Mouse (Mus musculus) lung, postnatal 0 days (tissue): ENCODE measurements at regions not wholly inside any gene's neighbourhood (a gene's known extent, or its start where the extent isn't known, plus 50 kb on each side); places are given as distances from the start of the nearest gene placed in this dataset.

Experiments
- CTCF ChIP-seq: IDR thresholded peaks from 2 replicates; pipeline ENCODE4 v1.5.1; 2016; ENCODE audit warnings: antibody characterized with exemption, mild to moderate bottlenecking
- EP300 ChIP-seq: IDR thresholded peaks from 2 replicates; pipeline ENCODE4 v1.6.1; 2016; ENCODE audit warnings: antibody characterized with exemption, mild to moderate bottlenecking, control low read depth

DNA sequence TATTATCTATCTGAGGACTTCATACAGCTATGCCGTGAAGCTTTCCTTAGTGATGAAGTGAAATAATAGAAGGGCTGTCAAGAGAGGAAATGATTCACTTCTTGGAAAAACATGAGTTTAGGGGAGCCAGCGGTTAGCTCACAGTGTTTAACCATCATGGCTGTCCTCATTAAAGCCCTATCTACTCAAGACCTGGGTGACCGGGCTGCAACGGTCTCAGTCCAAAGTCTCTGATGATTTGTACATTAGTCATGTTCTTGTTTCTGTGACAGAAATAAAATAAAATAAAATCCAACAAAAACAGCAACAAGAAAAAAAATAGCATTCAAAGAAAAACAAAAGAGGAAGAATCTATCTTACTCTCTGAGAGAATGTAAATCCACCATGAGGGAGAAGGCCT is 555.4 kb upstream of the Kirrel3 start:
- TF ChIP-seq CTCF (no peak), EP300 (no peak)
